In genomic region chr3:79028153-79028878, GRCm38 (mm10) we compare ENCODE assay signal across 14 mouse cellular contexts.
DNase-seq lines count a peak whose midpoint lies in the region; ATAC-seq lines count a peak whose summit lies in the region.
"Had no signal": no experiment of that assay in that cellular context is flagged by ENCODE, and none has a peak within 500 bp of the region (broad histone marks: within the 10 kb centered on the region; RNA-seq: fewer than 3 reads in every experiment).

No protein-coding gene starts in this region.

- H3K4me2 ChIP-seq in heart, embryonic 11.5 days = peak overlapping the region; percentile 39
- peak overlapping the region; percentile 10 for H3K4me2 ChIP-seq in liver, embryonic 12.5 days
- no peak overlapping the region for H3K4me2 ChIP-seq in kidney, embryonic 16.5 days (replicated peaks; ENCODE audit: low read depth, low read length)
- H3K4me2 ChIP-seq: hindbrain, embryonic 13.5 days; midbrain, embryonic 11.5 days had no signal

- DNase-seq in heart, adult 18-20 months = no peak
- peak; percentile 98 for DNase-seq in MEL-GATA-1-ER (ENCODE audit: extremely low read depth, low read depth)
- DNase-seq in left cerebral cortex, postnatal 4 days = no peak
- no peak for DNase-seq in B cell, adult 2 months
- DNase-seq: adrenal gland, postnatal 10 days; cerebellum, adult 11-12 months; kidney, adult 2 months; layer of hippocampus, adult 9-11 months had no signal

- WGBS in heart, embryonic 11.5 days (ENCODE audit: insufficient replicate concordance) = 25% methylated on average over 14 of the region's 14 CpGs
- WGBS in liver, embryonic 12.5 days (ENCODE audit: insufficient replicate concordance) = 9% methylated on average over 14 of the region's 14 CpGs
- WGBS in kidney, embryonic 16.5 days = 88% methylated on average over 14 of the region's 14 CpGs

- H3K27ac ChIP-seq in heart, embryonic 11.5 days (ENCODE audit: low read depth, low read length) = no peak overlapping the region
- H3K27ac ChIP-seq in liver, embryonic 12.5 days = no peak overlapping the region
- no peak overlapping the region for H3K27ac ChIP-seq in kidney, embryonic 16.5 days (ENCODE audit: low read length)
- H3K27ac ChIP-seq: hindbrain, embryonic 13.5 days had no signal

- 0 out of 2 replicates have a peak, but pooled peaks have one; percentile 52 for ATAC-seq in heart, embryonic 11.5 days (replicated peaks; ENCODE audit: insufficient number of reproducible peaks, low FRiP score, low TSS enrichment)
- ATAC-seq in liver, embryonic 12.5 days = peak; percentile 85
- ATAC-seq in megakaryocyte, adult 5-6 weeks (ENCODE audit: poor library complexity, severe bottlenecking) = peak; percentile 57
- no peak for ATAC-seq in kidney, embryonic 16.5 days (ENCODE audit: low FRiP score, low TSS enrichment)

- no peaks in the 10 kb centered on the region for H3K27me3 ChIP-seq in heart, embryonic 11.5 days (ENCODE audit: control insufficient read depth, insufficient read depth, low read length)
- H3K27me3 ChIP-seq in liver, embryonic 12.5 days (replicated peaks) = 0 out of 2 replicates have a peak, but pooled peaks cover 5% of the 10 kb centered on the region
- no peaks in the 10 kb centered on the region for H3K27me3 ChIP-seq in kidney, embryonic 16.5 days (ENCODE audit: insufficient read depth, low read length)
- H3K27me3 ChIP-seq: hindbrain, embryonic 13.5 days had no signal

- intact Hi-C loops in left cerebral cortex, postnatal 4 days (cut with DNase I) = no loop called here

- H3K4me1 ChIP-seq in heart, embryonic 11.5 days (ENCODE audit: control insufficient read depth, insufficient read depth, low read length) = peaks cover 13% of the 10 kb centered on the region
- H3K4me1 ChIP-seq in liver, embryonic 12.5 days = peaks cover 18% of the 10 kb centered on the region
- H3K4me1 ChIP-seq in kidney, embryonic 16.5 days (ENCODE audit: insufficient read depth, low read length) = no peaks in the 10 kb centered on the region

- no peak overlapping the region for H3K9ac ChIP-seq in heart, embryonic 11.5 days (ENCODE audit: low read depth, low read length)
- H3K9ac ChIP-seq in liver, embryonic 12.5 days = no peak overlapping the region
- H3K9ac ChIP-seq in kidney, embryonic 16.5 days (replicated peaks; ENCODE audit: low read length) = no peak overlapping the region
- H3K9ac ChIP-seq: hindbrain, embryonic 13.5 days had no signal

- H3K9me3 ChIP-seq in heart, embryonic 11.5 days (replicated peaks; ENCODE audit: control insufficient read depth, low read length) = no peaks in the 10 kb centered on the region
- peaks cover 8% of the 10 kb centered on the region; the same call in 1 of the 2 replicates for H3K9me3 ChIP-seq in liver, embryonic 12.5 days (replicated peaks)
- no peaks in the 10 kb centered on the region; the same call in 1 of the 2 replicates for H3K9me3 ChIP-seq in kidney, embryonic 16.5 days (ENCODE audit: low read length)
- H3K9me3 ChIP-seq: hindbrain, embryonic 13.5 days had no signal

- H3K36me3 ChIP-seq in heart, embryonic 11.5 days (ENCODE audit: control insufficient read depth, insufficient read depth, low read length) = no peaks in the 10 kb centered on the region
- H3K36me3 ChIP-seq in liver, embryonic 12.5 days = no peaks in the 10 kb centered on the region
- no peaks in the 10 kb centered on the region for H3K36me3 ChIP-seq in kidney, embryonic 16.5 days (ENCODE audit: insufficient read depth, low read length)
- H3K36me3 ChIP-seq: hindbrain, embryonic 13.5 days had no signal

- H3K4me3 ChIP-seq in heart, embryonic 11.5 days (ENCODE audit: low read depth, low read length) = no peak overlapping the region
- H3K4me3 ChIP-seq in liver, embryonic 12.5 days = no peak overlapping the region
- no peak overlapping the region for H3K4me3 ChIP-seq in kidney, embryonic 16.5 days (ENCODE audit: low read length)
- H3K4me3 ChIP-seq: hindbrain, embryonic 13.5 days had no signal
